Mouse (Mus musculus): Measurements from ENCODE around the gene Neurl4.

Neurl4 gene

GRCm38 (mm10) chr11:69961841-69962240 is 61.0 kb downstream of the Neurl4 start:
- POLR2A ChIA-PET = interaction anchor here in 2 of 4 experiments (0.7 to 4.0 kb wide), 4 partner anchors 14 to 238 kb away, joined by 3 to 13 read pairs (median 4); partner anchors contain the start of gene Slc2a4 (in 1 of the 2)
- CTCF ChIA-PET = interaction anchor here in 2 of 4 experiments (0.7 to 2.1 kb wide), 2 partner anchors 25 to 28 kb away, joined by 3 to 7 read pairs; no protein-coding TSS in a partner anchor

Measured in embryonic stem cell, embryonic (primary cell).